Mouse (Mus musculus) right cerebral cortex, postnatal 36 days (tissue): ENCODE results near the gene Esrrg.

Source experiments
- DNase-seq, 2 experiments: peaks; one replicate each; pipeline ENCODE4 v3.0.0; 2022; ENCODE audit warnings: low spot score in 2 of 2, mixed read lengths in 1 of 2

Gene Esrrg

DNA sequence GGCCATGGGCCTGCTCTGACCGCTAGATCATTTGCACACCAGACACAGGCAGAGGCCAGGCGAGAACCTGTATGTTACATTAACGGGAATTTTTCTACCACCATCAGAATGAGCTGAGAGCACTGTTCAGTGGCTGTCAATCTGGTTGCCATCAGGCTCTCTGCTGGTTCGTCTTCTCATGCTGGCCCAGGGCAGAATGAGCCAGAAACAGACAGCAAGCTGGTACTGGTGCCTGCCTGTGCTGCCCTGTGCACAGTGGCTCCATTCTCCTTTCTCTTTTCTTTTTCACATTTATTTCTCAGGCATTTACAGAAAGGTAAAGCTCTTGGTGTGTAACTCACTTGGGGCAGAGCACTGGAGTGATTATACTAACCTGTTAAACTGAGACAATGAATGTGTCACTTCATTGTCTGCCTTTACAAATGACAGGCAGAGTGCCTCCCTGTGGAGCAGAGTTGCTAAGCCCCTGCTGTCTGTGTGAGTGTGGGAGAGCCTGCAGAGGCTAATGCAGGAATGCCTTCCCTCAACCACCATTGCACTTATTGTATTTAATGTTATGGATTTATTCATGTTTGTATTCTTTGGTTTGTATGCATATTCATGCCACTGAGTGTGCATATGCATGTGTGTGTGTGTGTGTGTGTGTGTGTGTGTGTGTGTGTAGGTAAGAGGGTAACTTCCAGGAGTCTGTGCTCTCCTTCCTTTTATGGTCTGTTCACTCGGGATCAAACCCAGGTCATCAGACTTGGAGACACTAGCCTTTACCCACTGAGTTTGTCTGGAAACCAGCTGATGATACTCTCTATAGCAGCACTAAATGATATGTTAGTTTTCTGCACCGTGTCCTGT, 651.9 kb downstream of the Esrrg start:
- no peak for DNase-seq

DNA sequence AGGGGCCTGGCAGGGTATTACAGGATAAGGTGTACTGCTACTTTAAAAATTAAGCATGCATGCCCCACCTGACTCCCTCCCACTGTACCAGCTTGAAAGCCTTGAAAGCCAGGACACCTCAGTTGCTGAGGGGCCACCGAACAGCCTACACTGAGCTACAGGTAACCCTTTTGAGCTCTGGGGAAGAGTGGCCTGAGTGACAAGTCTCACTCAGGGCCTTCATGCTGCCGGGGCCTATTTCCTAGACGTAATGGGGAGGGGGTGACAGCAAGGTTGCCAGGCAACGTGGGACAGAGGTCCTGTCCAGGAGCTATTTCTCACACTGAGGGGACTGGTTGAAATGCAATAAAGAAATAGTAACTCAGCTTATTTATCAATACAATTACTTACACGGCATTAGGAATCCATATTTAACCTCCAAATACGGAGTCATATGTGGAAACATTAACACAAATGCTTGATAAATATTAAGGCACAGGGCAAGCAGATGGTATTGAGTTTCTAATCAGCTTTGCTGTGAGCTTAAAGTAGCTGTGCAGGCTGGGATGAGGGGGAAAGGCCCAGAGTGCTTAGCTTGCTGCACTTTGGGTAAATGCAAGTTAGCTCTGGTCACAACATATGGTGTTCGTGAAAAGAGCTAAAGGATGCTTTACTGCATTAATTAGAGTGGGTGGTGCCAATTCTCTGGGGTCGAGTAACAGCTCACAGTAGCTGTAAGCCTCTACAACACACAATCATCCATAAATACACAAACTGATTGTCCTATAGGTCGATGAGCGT, 653.5 kb downstream of the Esrrg start, which contains the start of gene Ush2a:
Ush2a (plus strand) TSS at position 121 of the 780 bp plus-strand sequence.
- DNase-seq: no peak
